Mouse (Mus musculus) embryonic stem cell, embryonic (primary cell): ENCODE measurements at regions not wholly inside any gene's neighbourhood (a gene's known extent, or its start where the extent isn't known, plus 50 kb on each side); places are given as distances from the start of the nearest gene placed in this dataset.

Source experiments
- CTCF ChIA-PET, 4 experiments: fragments of 300-600 bp in 2 of 4; fragments of 350-600 bp in 2 of 4; sonication (Branson Sonifier 250); formaldehyde crosslinking; loops; one replicate each; lab custom pipeline; 2022; ENCODE audit warnings: inconsistent platforms in 2 of 4; lab: Charles Lee
- POLR2A ChIA-PET, 4 experiments: fragments of 300-600 bp in 2 of 4; fragments of 350-600 bp in 2 of 4; sonication (Branson Sonifier 250); formaldehyde crosslinking; loops; one replicate each; lab custom pipeline; 2022; ENCODE audit warnings: antibody characterized with exemption in 4 of 4, inconsistent platforms in 1 of 4; lab: Charles Lee

DNA sequence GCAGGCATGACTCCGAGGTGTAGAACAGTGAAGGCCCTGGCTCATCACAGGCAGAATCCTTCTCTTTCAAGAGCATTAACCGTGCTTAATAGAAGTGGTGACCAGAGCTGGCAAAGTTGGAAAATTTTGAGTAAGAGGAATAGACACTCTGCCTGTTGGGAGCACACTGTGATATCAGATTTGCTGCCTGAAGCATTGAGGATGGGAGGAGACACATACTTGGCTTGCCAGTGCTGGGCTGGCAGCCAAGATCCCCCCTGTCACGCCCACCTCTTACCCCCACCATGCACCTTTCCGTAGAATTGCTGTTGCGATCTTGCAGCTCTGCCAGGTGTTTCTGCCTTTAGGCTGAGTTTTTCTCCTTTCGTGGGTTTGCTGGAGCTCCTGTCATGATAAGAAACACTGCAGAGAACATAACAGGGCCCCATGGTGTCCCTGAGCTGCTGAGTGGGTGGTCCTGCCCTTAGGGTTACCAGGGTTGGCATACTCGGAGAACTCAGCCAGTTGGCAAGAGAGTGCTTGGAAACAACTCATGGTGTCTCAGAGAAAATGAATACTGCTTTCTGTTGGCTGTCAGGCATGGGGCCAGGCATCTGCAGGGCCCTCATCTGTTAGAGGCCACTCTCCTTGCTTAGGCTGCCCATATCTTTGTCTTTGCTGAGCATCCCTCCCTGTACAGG lies 286.1 kb downstream of the Glrx3 start:
- CTCF ChIA-PET = no interaction called here
- POLR2A ChIA-PET = interaction anchor here in 1 of 4 experiments (0.5 kb wide), 1 partner anchor 784 kb away, joined by 3 read pairs; no protein-coding TSS in a partner anchor

GRCm38 (mm10) chr7:137726031-137726430 lies 288.6 kb downstream of the Glrx3 start:
- ChIA-PET CTCF (no interaction called here), POLR2A (no interaction called here)

GRCm38 (mm10) chr7:137735873-137736527 lies 298.6 kb downstream of the Glrx3 start:
- POLR2A ChIA-PET = no interaction called here
- CTCF ChIA-PET = no interaction called here

GRCm38 (mm10) chr7:137741702-137742101 lies 304.3 kb downstream of the Glrx3 start:
- ChIA-PET POLR2A (no interaction called here), CTCF (no interaction called here)

DNA sequence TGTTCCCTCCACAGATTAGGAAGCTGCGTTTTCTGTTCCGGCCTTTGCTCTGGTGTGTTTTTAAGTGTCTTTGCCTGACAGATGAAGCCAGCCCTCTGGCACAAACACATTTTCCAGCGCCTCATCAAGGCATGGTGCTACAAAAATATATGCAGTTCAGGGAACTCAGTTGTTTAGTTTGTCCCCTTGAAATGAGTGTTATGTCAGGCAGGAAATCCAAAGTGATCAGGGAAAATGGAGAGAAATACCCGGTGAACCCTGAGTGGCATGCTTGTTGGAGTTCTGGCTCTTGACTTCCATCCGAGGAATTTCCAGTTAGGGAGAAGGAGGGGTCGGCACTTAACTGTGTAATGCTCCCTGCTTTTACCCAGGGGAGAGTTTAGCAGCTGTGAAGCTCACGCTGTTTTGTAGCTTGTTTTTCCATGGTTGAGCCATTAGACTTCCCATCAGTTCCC lies 304.9 kb downstream of the Glrx3 start:
- CTCF ChIA-PET = no interaction called here

GRCm38 (mm10) chr7:137745575-137745974 lies 308.2 kb downstream of the Glrx3 start:
- ChIA-PET POLR2A (no interaction called here), CTCF (no interaction called here)

More for the DNA sequence above, 304.9 kb downstream of the Glrx3 start:
- POLR2A ChIA-PET = no interaction called here

GRCm38 (mm10) chr7:137745991-137746390 lies 308.6 kb downstream of the Glrx3 start:
- ChIA-PET POLR2A (no interaction called here), CTCF (no interaction called here)

DNA sequence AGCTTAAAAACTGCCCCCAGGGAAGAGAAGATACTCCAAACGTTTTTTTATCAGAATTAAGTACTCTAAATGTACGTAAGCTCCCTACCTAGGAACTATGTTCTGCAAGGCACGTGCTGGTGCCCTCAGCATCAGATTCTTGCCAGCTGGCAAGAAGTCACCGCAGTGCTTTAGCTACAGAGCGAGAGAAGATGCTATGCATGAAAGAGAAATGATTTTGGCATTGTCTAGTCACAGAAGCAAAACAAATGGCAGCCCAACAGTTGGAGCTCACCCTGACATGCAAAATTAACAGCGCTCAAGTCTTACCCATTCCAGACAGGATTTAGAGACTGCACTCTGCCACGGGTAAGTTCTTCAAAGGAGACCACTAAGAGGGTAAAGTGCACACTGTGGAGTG lies 311.5 kb downstream of the Glrx3 start:
- POLR2A ChIA-PET = no interaction called here
- CTCF ChIA-PET = no interaction called here

GRCm38 (mm10) chr7:137750741-137751140 lies 313.3 kb downstream of the Glrx3 start:
- CTCF ChIA-PET = no interaction called here
- POLR2A ChIA-PET = no interaction called here

GRCm38 (mm10) chr7:137751151-137751859 lies 313.9 kb downstream of the Glrx3 start:
- CTCF ChIA-PET = no interaction called here
- POLR2A ChIA-PET = no interaction called here

DNA sequence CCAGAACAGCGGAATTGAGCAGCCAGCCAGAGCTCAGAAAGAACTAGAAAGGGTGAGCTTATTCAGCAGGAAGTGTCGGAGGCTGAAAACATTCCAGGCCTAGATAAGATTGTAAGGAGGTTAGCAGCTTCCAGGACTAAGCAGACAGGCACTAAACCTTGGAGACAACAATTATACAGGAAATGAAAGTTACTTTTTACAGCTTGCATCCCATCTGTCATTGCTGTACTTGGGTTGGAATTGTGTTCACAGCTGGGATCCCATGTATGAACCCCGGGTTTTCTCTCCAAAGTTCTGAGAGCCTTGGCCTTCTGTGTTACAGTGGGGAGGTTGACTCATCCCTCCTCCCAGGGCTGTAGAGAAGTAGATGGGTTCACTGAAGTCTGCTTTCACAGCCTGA lies 328.5 kb downstream of the Glrx3 start:
- ChIA-PET POLR2A (no interaction called here), CTCF (no interaction called here)

- POLR2A ChIA-PET = no interaction called here
- CTCF ChIA-PET = no interaction called here
Measured at GRCm38 (mm10) chr7:137766721-137767120, 329.3 kb downstream of the Glrx3 start.

- POLR2A ChIA-PET = no interaction called here
Measured at GRCm38 (mm10) chr7:137773051-137773964, 335.9 kb downstream of the Glrx3 start.

DNA sequence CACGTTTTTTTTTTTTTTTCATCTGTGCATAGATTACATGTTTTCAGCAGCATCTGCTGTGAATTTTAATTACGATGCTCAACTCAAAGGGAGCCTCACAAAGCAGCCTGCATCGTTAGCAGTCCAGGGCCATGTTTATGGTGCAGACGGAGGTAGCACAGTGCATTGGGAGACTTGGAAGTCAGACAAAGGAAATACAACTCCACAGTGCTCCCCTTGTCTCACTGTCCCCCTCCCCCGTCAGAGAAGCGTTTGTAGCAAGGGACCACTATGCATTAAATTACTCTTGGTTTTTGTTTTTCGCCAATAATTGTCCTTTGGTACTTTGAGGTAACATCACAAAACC lies 336.5 kb downstream of the Glrx3 start:
- POLR2A ChIA-PET = no interaction called here
- CTCF ChIA-PET = interaction anchor here in 2 of 4 experiments (1.3 to 1.5 kb wide), 2 partner anchors 10 kb away, joined by 4 to 10 read pairs; no protein-coding TSS in a partner anchor

More at GRCm38 (mm10) chr7:137773051-137773964, 335.9 kb downstream of the Glrx3 start:
- CTCF ChIA-PET = no interaction called here

DNA sequence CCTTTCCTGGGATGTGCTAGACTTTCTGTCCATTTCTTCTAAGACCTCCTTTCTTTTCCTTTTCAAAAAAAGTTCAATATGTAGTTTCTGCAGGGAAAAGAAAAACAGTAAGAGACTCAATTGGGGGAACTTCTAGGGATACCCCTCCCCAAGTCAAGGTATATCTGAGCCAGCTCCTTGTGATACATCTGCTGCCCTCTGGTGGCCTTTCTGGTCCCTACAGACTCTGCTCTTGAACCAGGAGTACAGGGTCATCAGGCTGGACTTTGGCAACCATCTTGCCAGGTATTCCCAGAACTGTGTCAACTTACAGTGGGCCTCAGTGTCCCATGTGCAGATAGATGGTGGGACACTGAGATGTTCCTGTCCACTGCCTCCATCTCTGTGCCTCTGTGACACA lies 346.5 kb downstream of the Glrx3 start:
- ChIA-PET POLR2A (interaction anchor here in 1 of 4 experiments (1.8 kb wide), 1 partner anchor 14 kb away, joined by 4 read pairs; no protein-coding TSS in a partner anchor), CTCF (interaction anchor here (0.6 to 2.2 kb wide), 27 partner anchors 9 to 1273 kb away, joined by 3 to 35 read pairs (median 4); partner anchors contain the start of gene Tcerg1l (in 1 of the 4))

- ChIA-PET POLR2A (no interaction called here), CTCF (no interaction called here)
Measured at GRCm38 (mm10) chr7:137805361-137805760, 367.9 kb downstream of the Glrx3 start.

DNA sequence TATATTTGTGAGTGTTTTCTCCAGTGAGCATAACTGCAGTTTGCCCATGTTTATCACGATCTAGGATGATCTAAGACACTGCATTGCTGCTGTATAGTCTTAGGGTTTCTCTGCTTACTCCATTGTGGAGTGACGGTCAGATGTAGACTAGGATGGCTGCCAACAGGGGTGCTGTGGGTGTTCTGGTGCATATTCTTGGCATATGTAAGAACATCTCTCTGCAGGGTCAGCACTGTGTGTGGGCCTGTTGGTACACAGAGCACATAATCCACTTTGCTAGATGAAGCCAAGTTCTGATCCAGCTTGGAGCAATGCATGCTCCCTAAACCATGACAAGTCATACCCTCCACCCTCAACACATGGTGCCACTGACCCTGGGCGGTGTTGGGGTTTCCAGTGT lies 375.4 kb downstream of the Glrx3 start:
- CTCF ChIA-PET = no interaction called here
- POLR2A ChIA-PET = no interaction called here

DNA sequence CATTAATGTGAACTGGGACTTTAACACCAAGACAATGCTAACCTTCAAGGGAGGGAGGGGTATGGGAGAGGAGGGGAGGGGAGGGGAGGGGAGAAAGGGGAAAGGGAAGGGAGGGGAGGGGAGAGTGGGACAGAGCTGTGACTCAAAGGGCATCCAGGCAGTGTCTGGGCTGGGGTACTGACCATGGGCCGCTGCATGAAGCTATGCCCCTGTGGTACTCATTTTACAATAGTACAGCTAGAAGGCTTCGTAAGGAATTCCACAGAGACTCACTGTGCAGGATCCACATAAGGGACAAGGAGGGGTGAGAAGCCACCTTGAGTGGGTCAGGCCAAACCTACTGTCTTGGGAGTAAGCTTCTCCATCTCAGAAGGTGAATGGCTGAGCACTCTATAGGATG lies 403.1 kb downstream of the Glrx3 start:
- ChIA-PET POLR2A (no interaction called here), CTCF (interaction anchor here in 1 of 4 experiments (0.6 kb wide), 1 partner anchor 219 kb away, joined by 3 read pairs; no protein-coding TSS in a partner anchor)

DNA sequence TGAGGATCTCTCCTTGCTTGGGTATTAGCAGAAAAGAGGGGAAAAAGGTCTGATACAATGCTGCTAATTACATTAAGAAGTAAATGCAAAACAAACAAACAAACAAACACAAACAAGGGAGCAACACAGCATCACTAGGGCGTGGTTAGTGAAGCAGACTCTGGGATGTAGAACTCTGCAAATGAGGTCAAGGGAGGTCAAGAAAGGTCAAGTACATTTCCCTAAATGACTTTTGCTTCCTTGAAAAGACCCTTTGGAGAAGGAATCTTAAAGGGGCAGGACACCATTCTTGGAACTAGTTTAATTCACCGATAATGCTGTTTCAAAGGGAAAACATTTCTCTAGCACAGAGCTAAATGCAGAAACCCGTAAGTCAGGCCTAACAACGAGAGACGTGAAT lies 403.6 kb downstream of the Glrx3 start:
- CTCF ChIA-PET = interaction anchor here in 1 of 4 experiments (0.6 kb wide), 1 partner anchor 220 kb away, joined by 3 read pairs; no protein-coding TSS in a partner anchor
- POLR2A ChIA-PET = no interaction called here
